Mouse (Mus musculus) small intestine, adult 10 weeks (tissue): ENCODE data around the gene Gna11. TPM values are rescaled to one million over a fixed set of nuclear protein-coding genes. Genes with fewer than 3 reads are reported as not detected.

Source experiments
- polyA plus RNA-seq: library from polyadenylated mRNA; stranded (reverse); fragments of 350-450 nt; fragmentation: Illumina TruSeq; extraction: RNeasy Lipid Tissue Mini Kit (QIAGEN cat#74804); gene quantifications from one replicate; pipeline ENCODE4 v1.2.3, GENCODE M21; 2014; ENCODE audit warnings: low replicate concordance

The Gna11 gene
- 7.6 TPM for polyA plus RNA-seq

GRCm38 (mm10) chr10:81545161-81545747, at the start of gene Gna11:
Gene Gna11 (minus strand): TSS chr10:81545190.

GRCm38 (mm10) chr10:81574081-81575056, 29.4 kb upstream of the Gna11 start, which contains the start of gene Tle2:
Gene Tle2 (plus strand): TSS chr10:81574561.

GRCm38 (mm10) chr10:81559163-81559626, 14.2 kb upstream of the Gna11 start, which contains the start of gene Aes:
Gene Aes (plus strand): TSS chr10:81559488.

GRCm38 (mm10) chr10:81524051-81524605, 20.9 kb downstream of the Gna11 start, which contains the start of gene Gna15:
Gene Gna15 (minus strand): TSS chr10:81524225.

GRCm38 (mm10) chr10:81500032-81500431, 45.0 kb downstream of the Gna11 start, which contains the start of gene S1pr4:
Gene S1pr4 (minus strand): TSS chr10:81500132.

DNA sequence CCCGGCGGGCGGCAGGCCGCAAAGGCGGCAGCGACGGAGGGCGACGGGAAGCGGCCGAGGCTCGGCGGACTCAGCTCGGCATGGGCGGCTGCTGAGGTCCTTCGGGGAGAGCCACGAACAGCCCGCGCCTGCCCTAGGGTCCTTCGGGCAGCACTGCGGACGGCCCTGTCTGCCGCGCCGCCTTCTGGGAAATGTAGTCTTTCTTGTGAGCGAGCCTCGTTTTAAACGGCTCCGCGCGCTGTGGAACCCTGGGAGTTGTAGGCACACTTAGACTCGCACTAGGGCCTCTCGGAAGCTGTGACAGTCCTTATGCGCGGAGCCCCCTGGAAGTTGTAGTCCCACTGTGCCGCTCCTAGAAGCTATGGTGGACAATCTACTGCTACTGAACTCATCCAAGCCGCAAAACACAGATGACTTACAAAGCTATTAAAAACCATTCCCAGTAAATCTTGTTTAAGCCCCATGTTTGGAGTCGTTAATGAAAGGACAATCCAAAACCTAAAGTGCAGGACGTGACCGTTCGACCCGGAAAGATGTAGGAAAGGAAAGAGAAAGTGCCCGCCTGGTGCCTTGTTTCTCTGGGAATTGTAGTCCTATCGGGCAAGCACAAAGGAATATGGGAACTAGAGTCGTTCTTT, 48.6 kb downstream of the Gna11 start, which contains the start of gene Ncln:
Ncln (minus strand) TSS at position 129 of the 638 bp plus-strand sequence.

GRCm38 (mm10) chr10:81482533-81482889, 62.5 kb downstream of the Gna11 start, which contains the start of gene Celf5:
Gene Celf5 (minus strand): TSS chr10:81482709.

Other genes starting within 250 kb of the Gna11 start
- not detected for gene Cactin, start 224.1 kb downstream of the Gna11 start, polyA plus RNA-seq
- gene Tbxa2r, start 216.5 kb downstream of the Gna11 start, polyA plus RNA-seq, result not detected
- not detected for gene Gipc3, start 201.9 kb downstream of the Gna11 start, polyA plus RNA-seq
- 7.1 TPM for gene Hmg20b, start 194.7 kb downstream of the Gna11 start, polyA plus RNA-seq
- gene Mfsd12, start 187.7 kb downstream of the Gna11 start, polyA plus RNA-seq, result not detected
- gene 4930404N11Rik, start 179.4 kb downstream of the Gna11 start, polyA plus RNA-seq, result not detected
- gene Fzr1, start 166.7 kb downstream of the Gna11 start, polyA plus RNA-seq, result 0.15 TPM
- gene Dohh, start 160.8 kb downstream of the Gna11 start, polyA plus RNA-seq, result not detected
- 0.56 TPM for gene Gm48551, start 160.7 kb downstream of the Gna11 start, polyA plus RNA-seq
- gene Gm48552, start 156.2 kb downstream of the Gna11 start, polyA plus RNA-seq, result not detected
- gene Smim24, start 152.1 kb downstream of the Gna11 start, polyA plus RNA-seq, result 129 TPM
- 2.3 TPM for gene Nfic, start 89.6 kb downstream of the Gna11 start, polyA plus RNA-seq
- 1.8 TPM for gene Celf5, start 62.5 kb downstream of the Gna11 start, polyA plus RNA-seq
- gene Ncln, start 48.8 kb downstream of the Gna11 start, polyA plus RNA-seq, result not detected
- gene S1pr4, start 45.1 kb downstream of the Gna11 start, polyA plus RNA-seq, result not detected
- not detected for gene Gna15, start 21.0 kb downstream of the Gna11 start, polyA plus RNA-seq
- 7.5 TPM for gene Aes, start 14.3 kb upstream of the Gna11 start, polyA plus RNA-seq
- gene Tle2, start 29.4 kb upstream of the Gna11 start, polyA plus RNA-seq, result 1.5 TPM
- gene Tle6, start 55.9 kb upstream of the Gna11 start, polyA plus RNA-seq, result not detected
- 2.2 TPM for gene BC025920, start 61.1 kb upstream of the Gna11 start, polyA plus RNA-seq
- gene Sirt6, start 82.6 kb upstream of the Gna11 start, polyA plus RNA-seq, result not detected
- gene Ankrd24, start 83.3 kb upstream of the Gna11 start, polyA plus RNA-seq, result 0.97 TPM
- 12.8 TPM for gene Gm10778, start 103.9 kb upstream of the Gna11 start, polyA plus RNA-seq
- gene Zfp433, start 159.6 kb upstream of the Gna11 start, polyA plus RNA-seq, result 30.6 TPM
- 9.6 TPM for gene Gm3055, start 226.0 kb upstream of the Gna11 start, polyA plus RNA-seq